Mouse (Mus musculus): ENCODE measurements around the gene Arhgap35. TPM values are rescaled to one million over a fixed set of nuclear protein-coding genes. Genes with fewer than 3 reads are reported as not detected.

Gene Arhgap35
- polyA plus RNA-seq, 1 experiment from 2014 or later: 3.4 TPM

GRCm38 (mm10) chr7:16551581-16551980 is 63.2 kb downstream of the Arhgap35 start:
- Histone ChIP-seq H3K4me3 (ENCODE audit: low read depth, low read length) (no peak overlapping the region), H3K27me3 (replicated peaks; ENCODE audit: control insufficient read depth, insufficient read depth, low read length) (no peaks in the 10 kb centered on the region), H3K4me2 (replicated peaks; ENCODE audit: low read depth) (no peak overlapping the region), H3K4me1 (replicated peaks; ENCODE audit: control insufficient read depth, insufficient read depth, low read length) (no peaks in the 10 kb centered on the region), H3K9me3 (ENCODE audit: control insufficient read depth) (no peaks in the 10 kb centered on the region), H3K27ac (ENCODE audit: low read depth, low read length) (no peak overlapping the region), H3K9ac (ENCODE audit: low read depth, low read length) (no peak overlapping the region), H3K36me3 (ENCODE audit: control insufficient read depth, insufficient read depth) (no peaks in the 10 kb centered on the region; the same call in 1 of the 2 replicates)
- no peak for ATAC-seq
- no peak for TF ChIP-seq CTCF (IDR thresholded peaks at IDR 0.05; ENCODE audit: low read depth)
- 89% methylated on average over 1 of the region's 1 CpGs for WGBS

GRCm38 (mm10) chr7:16549299-16549698 is 65.5 kb downstream of the Arhgap35 start:
- Histone ChIP-seq H3K9ac (ENCODE audit: low read depth, low read length) (no peak overlapping the region), H3K4me3 (ENCODE audit: low read depth, low read length) (no peak overlapping the region), H3K4me1 (replicated peaks; ENCODE audit: control insufficient read depth, insufficient read depth, low read length) (no peaks in the 10 kb centered on the region), H3K27ac (ENCODE audit: low read depth, low read length) (no peak overlapping the region), H3K9me3 (ENCODE audit: control insufficient read depth) (no peaks in the 10 kb centered on the region), H3K36me3 (ENCODE audit: control insufficient read depth, insufficient read depth) (peaks cover 13% of the 10 kb centered on the region; the same call in 1 of the 2 replicates), H3K4me2 (replicated peaks; ENCODE audit: low read depth) (no peak overlapping the region), H3K27me3 (replicated peaks; ENCODE audit: control insufficient read depth, insufficient read depth, low read length) (no peaks in the 10 kb centered on the region)
- ATAC-seq: no peak
- no peak for TF ChIP-seq CTCF (IDR thresholded peaks at IDR 0.05; ENCODE audit: low read depth)
- 66% methylated on average over 1 of the region's 1 CpGs for WGBS

DNA sequence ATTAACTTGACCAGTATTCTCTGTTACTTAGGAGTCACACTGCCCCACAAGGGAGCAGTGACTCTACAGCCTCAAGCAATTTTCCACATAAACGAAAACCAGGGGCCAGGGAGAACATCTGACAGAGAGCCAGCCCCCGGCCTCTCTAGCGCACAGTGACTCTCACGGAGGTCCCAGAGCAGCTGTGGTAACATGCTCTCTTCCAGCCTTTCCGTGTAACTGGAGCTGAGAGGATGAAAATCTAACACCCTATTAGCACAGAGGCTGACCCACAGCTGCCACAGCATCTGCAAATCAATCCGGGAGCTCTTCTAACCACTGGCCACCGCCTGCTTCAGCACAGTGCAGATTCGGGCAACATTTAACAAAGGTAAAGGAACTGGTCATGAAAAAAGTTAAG is 70.0 kb downstream of the Arhgap35 start:
- no peaks in the 10 kb centered on the region for H3K9me3 ChIP-seq (ENCODE audit: control insufficient read depth)
- no peak for TF ChIP-seq CTCF (IDR thresholded peaks at IDR 0.05; ENCODE audit: low read depth)
- H3K9ac ChIP-seq (ENCODE audit: low read depth, low read length): no peak overlapping the region
- H3K4me1 ChIP-seq (replicated peaks; ENCODE audit: control insufficient read depth, insufficient read depth, low read length): no peaks in the 10 kb centered on the region
- H3K4me2 ChIP-seq (replicated peaks; ENCODE audit: low read depth): no peak overlapping the region
- ATAC-seq: no peak
- peaks cover 18% of the 10 kb centered on the region; the same call in 1 of the 2 replicates for H3K36me3 ChIP-seq (ENCODE audit: control insufficient read depth, insufficient read depth)
- 81% methylated on average over 8 of the region's 8 CpGs for WGBS
- no peak overlapping the region for H3K4me3 ChIP-seq (ENCODE audit: low read depth, low read length)
- no peak overlapping the region for H3K27ac ChIP-seq (ENCODE audit: low read depth, low read length)
- H3K27me3 ChIP-seq (replicated peaks; ENCODE audit: control insufficient read depth, insufficient read depth, low read length): no peaks in the 10 kb centered on the region

GRCm38 (mm10) chr7:16537220-16537903 is 77.4 kb downstream of the Arhgap35 start:
- H3K4me3 ChIP-seq (ENCODE audit: low read depth, low read length): no peak overlapping the region
- TF ChIP-seq CTCF (IDR thresholded peaks at IDR 0.05; ENCODE audit: low read depth): no peak
- 56% methylated on average over 5 of the region's 5 CpGs for whole genome bisulfite sequencing

GRCm38 (mm10) chr7:16525995-16526394 is 88.8 kb downstream of the Arhgap35 start:
- Histone ChIP-seq H3K36me3 (ENCODE audit: control insufficient read depth, insufficient read depth) (peaks cover 5% of the 10 kb centered on the region), H3K27ac (ENCODE audit: low read depth, low read length) (no peak overlapping the region), H3K4me1 (replicated peaks; ENCODE audit: control insufficient read depth, insufficient read depth, low read length) (no peaks in the 10 kb centered on the region), H3K4me2 (replicated peaks; ENCODE audit: low read depth) (no peak overlapping the region), H3K4me3 (ENCODE audit: low read depth, low read length) (no peak overlapping the region), H3K9ac (ENCODE audit: low read depth, low read length) (no peak overlapping the region), H3K27me3 (replicated peaks; ENCODE audit: control insufficient read depth, insufficient read depth, low read length) (no peaks in the 10 kb centered on the region), H3K9me3 (ENCODE audit: control insufficient read depth) (no peaks in the 10 kb centered on the region)
- ATAC-seq: no peak
- no peak for TF ChIP-seq CTCF (IDR thresholded peaks at IDR 0.05; ENCODE audit: low read depth)
- 77% methylated on average over 2 of the region's 2 CpGs for WGBS

More at GRCm38 (mm10) chr7:16537220-16537903, 77.4 kb downstream of the Arhgap35 start:
- Histone ChIP-seq H3K27ac (ENCODE audit: low read depth, low read length) (peak overlapping the region; percentile 7; the same call in 1 of the 2 replicates), H3K9me3 (ENCODE audit: control insufficient read depth) (no peaks in the 10 kb centered on the region), H3K36me3 (ENCODE audit: control insufficient read depth, insufficient read depth) (peaks cover 5% of the 10 kb centered on the region; the same call in 1 of the 2 replicates), H3K4me1 (replicated peaks; ENCODE audit: control insufficient read depth, insufficient read depth, low read length) (no peaks in the 10 kb centered on the region), H3K4me2 (replicated peaks; ENCODE audit: low read depth) (no peak overlapping the region), H3K27me3 (replicated peaks; ENCODE audit: control insufficient read depth, insufficient read depth, low read length) (no peaks in the 10 kb centered on the region), H3K9ac (ENCODE audit: low read depth, low read length) (no peak overlapping the region)
- peak; percentile 72 for ATAC-seq

GRCm38 (mm10) chr7:16525448-16525847 is 89.3 kb downstream of the Arhgap35 start:
- no peak for TF ChIP-seq CTCF (IDR thresholded peaks at IDR 0.05; ENCODE audit: low read depth)
- WGBS: 87% methylated on average over 3 of the region's 3 CpGs
- no peak overlapping the region for H3K4me3 ChIP-seq (ENCODE audit: low read depth, low read length)
- H3K36me3 ChIP-seq (ENCODE audit: control insufficient read depth, insufficient read depth): peaks cover 5% of the 10 kb centered on the region
- H3K9me3 ChIP-seq (ENCODE audit: control insufficient read depth): no peaks in the 10 kb centered on the region
- H3K4me1 ChIP-seq (replicated peaks; ENCODE audit: control insufficient read depth, insufficient read depth, low read length): no peaks in the 10 kb centered on the region
- H3K27me3 ChIP-seq (replicated peaks; ENCODE audit: control insufficient read depth, insufficient read depth, low read length): no peaks in the 10 kb centered on the region
- H3K4me2 ChIP-seq (replicated peaks; ENCODE audit: low read depth): no peak overlapping the region
- no peak overlapping the region for H3K9ac ChIP-seq (ENCODE audit: low read depth, low read length)
- H3K27ac ChIP-seq (ENCODE audit: low read depth, low read length): no peak overlapping the region
- no peak for ATAC-seq

Measured in intestine, postnatal 0 days (tissue).